Mouse (Mus musculus): ENCODE data around the gene Zswim8.

DNA sequence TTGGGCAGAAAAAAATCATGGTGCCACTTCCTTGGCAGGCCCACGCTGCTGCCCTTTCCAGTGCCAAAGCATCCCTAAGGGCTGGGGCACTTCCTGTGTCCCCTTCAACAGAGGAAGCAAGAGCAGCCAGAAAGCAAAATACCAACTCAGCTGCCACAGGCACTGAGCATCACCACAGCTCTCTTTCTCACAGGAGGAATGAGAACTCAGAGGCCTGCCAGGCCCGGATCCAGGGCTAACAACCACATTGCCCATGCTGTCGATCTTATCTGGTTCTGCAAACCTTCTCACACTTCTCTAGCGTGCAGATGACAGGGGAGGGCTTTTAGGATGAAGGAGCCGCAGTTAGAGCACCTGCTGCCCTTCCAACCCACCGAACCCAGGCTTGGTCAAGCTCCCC, 65.5 kb downstream of the Zswim8 start:
- TF ChIP-seq CTCF (IDR thresholded peaks at IDR 0.05; ENCODE audit: low read depth): no peak
- no peak for TF ChIP-seq EP300 (optimal IDR thresholded peaks at IDR 0.05)
